Mouse (Mus musculus) ES-CJ7 (cell line): ENCODE measurements around the gene Thbs1.

ENCODE experiments used
- DNase-seq: peaks from one replicate; pipeline ENCODE4 v3.0.0; 2011; ENCODE audit warnings: low read depth, low spot score

Thbs1 gene

DNA sequence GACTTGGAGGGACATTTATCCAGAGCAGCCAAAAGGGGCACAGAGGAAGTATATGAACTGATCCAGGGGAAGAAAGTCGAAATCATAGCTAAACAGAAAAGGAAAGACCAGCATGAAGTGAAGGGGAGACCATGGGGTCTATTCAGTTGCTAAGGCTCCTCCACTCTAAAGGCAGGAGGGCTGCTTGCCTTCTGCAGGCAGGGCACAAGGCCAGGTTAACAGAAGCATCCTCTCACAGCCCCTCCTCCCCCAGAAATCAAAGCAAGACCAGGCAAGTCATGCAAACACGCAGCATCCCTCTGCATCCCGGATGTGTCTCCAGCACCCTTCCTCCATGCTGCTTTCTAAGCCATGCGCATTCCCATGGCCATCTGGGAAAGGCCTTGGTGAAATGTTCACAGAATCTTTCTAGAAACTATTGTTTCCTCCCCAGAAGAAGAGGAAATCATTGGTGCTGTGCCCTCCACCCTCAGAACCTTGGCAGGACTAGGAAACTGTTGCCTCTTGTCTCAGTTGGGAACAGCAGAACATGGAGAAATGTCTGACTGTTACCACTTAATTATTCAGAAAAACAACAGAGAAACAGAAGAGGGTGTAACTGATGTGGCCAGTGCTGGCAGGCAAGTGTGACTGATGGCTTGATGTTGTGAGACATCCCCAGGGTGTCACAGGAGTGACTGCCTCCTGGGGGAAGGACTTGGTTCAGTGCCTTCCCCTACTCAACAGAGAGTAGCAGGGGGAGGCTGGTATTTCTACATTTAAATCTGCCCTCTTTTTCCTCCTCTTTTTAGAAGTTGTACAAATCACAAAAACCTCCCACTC is 36.9 kb downstream of the Thbs1 start:
- DNase-seq = no peak

DNA sequence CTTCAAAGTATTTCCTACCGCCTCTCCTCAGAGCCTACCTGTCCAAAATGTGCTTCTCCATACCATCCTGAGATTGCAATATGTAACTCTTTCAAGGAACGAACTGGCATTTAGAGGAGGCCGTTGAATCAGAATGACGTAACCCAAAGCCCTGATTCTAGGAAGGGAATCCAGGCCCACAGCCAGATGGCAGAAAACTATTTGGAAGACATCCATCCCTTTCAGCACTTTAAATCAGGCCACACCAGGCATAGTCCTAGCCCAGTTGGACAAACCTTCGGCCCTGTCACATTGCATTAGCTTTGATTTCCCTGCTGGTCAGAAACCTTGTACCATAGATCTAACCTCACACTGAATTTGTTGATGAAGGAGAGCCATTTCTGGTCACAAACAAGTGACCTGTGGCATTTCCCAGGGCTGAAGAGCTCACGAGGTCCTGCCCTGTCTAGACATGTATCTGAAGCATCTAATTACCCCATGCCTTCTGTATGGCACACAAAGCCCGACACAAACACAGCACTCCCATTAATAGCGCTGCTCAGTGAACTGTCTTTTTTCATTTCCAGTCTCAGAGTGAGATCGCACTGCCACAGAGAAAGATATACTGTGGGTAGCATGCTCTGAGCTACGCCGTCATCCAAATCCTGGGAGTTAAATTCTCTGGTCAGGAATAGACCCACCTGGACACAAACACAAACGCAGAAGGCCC is 38.3 kb downstream of the Thbs1 start:
- DNase-seq = no peak

DNA sequence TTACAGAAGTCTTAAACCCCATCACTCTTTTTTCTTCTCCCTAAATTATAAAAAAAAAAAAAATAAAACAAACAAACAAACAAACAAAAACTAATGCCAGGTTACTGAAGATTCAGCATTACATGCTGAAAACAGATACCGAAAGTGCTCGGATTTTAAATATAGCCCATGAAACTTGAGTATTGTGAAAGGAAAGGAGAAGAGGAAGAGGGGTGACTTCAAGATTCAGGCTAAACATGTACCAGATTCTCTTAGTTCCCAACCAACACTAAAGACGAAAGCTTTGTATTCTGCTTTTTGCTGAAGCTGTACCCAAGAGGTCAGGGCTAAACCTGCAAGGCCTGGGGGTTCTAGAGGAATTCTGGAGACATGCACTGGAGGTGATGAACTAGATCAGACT is 46.4 kb downstream of the Thbs1 start:
- no peak for DNase-seq

DNA sequence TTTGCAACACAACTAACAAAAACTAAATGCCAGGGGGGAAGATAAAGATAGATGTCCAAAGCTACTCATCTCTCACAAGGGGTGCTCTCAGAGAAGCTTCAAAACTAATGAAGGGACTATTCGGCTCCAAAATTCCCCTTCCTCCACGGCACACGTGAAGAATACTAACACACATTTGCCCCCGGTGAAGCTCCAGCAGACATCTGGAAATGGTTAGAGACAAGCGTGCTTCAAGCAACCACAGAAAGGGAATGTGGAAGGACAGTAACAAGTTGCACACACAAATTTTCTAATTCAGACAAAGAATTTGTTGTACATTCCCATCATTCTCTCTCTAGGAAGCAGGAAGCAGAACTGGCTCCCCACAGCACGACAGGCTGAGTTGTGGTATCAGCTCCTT is 47.5 kb downstream of the Thbs1 start:
- DNase-seq = no peak

DNA sequence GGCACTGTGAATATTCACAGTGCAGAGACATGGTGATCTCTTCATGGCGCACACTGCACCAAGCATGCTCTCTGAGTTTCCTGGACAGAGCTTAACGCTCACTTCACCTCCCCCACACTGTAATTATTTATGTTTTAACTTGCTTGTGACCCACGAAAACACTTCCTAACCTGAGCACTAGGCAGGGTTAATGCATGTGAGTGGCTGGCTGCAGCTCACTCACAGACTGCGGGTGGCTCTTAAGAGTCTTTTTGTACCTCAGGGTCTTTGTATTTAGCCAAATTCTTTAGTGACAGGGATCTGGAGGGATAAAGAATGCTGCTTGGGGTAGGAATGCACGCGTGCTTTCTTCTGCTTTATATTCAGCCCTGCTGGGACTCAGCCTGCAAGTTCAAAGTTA is 48.9 kb downstream of the Thbs1 start:
- DNase-seq = no peak

DNA sequence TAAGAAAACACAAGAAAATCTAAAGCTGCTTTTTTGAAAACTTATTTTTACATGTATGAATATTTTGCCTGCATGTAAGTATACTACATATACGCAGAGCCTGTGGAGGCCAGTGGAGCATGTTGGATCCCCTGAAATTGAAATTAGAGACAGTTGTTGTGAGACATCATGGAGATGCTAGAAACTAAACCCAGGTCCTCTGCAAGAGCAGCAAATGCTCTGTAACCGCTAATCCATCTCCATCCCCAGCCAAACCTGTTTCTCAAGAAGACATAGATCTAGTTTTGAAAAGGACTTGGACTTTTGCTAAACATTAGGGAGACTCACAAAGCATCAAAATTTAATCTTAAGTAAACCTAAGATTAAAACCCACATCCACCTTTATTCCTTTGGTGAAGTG is 49.3 kb downstream of the Thbs1 start:
- no peak for DNase-seq

DNA sequence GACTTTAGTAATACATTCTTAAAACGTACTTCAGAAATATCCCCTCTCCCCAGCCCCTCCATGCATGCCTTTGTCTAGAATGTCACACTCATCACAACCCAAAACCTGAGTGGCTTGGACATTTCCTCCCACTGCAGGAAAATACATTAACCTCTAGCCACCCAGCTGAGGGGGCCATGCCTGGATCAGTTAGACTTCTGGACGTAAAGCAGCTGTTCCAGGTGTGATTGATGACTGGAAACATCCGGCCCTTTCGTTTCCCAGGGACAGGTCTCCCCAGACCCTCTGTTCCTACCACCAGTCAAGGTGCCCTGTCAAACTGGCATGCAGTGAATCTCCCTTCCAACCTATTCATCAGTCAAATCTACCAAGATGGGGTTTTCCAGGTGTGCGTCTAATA is 50.8 kb downstream of the Thbs1 start:
- no peak for DNase-seq

DNA sequence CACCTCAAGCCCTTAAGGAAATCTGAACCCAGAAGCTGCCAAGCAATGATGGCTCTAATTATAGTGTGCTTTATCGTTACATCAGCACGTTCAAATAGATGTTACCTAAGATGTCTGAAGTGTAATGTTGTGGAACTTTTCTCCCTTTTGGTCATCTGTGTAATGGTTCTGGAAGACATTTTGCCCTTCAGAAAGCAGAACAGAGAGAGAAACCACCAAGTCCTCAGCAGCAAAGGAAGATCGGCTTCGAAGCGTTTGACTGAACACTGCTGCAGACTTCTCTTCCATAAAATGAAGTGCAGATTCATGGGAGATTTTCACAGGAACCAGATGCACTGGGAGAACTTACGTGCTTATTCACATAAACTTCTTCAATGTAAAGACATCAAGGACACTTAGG is 52.5 kb downstream of the Thbs1 start:
- no peak for DNase-seq

DNA sequence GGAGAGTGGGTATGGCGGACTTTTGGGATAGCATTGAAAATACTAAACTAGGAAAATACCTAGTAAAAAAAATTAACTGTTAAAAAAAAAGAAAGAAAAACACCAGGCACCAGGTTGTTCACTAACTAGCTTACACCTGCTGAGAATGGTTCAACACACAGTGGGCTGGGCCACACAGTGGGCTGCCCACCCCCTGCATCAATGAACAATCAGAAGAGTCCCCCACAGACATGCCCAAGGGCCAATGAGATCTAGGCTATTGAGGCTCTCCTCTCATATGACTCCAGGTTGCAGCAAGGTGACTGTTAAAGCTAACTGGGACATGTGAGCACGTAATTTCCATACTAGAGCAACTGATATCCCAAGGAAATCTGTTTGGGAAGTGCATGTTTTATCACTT is 54.0 kb downstream of the Thbs1 start:
- DNase-seq = no peak

DNA sequence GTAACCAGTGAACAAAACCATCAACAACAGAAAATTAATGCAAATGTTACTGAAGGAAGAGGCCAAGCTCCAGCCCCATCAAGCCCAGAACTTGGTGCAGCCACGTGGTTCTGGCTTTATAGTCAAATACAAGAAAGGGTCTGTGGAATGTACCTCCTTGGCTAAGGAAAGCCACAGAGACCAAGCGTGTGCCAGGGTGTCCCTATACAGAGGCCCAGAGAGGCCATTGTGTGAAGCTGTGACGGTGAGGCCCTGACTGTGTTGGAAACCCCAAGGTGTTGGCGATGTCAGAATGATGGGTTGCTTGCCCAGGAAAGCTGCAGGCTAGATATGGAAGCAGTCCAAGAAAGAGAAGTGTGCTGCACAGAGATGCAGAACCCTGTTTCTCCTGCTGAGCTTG is 56.1 kb downstream of the Thbs1 start:
- no peak for DNase-seq

DNA sequence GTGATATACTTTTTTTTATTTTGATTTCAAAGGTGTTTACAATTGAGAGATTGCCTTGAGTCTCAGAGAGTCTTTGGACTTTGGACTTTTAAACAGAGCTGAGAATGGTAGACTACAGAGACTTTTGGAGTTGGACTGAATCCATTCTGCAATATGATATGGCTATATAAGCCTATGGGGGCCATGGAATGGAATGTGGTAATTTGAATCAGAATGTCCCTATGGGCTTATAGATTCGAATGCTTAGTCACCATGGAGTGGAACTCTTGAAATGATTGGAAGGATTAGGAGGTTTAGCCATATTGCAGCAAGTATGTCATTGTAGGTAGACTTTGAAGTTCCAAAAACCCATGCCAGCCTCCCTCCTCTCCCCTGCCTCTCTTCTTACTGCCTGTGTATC is 56.5 kb downstream of the Thbs1 start:
- no peak for DNase-seq

DNA sequence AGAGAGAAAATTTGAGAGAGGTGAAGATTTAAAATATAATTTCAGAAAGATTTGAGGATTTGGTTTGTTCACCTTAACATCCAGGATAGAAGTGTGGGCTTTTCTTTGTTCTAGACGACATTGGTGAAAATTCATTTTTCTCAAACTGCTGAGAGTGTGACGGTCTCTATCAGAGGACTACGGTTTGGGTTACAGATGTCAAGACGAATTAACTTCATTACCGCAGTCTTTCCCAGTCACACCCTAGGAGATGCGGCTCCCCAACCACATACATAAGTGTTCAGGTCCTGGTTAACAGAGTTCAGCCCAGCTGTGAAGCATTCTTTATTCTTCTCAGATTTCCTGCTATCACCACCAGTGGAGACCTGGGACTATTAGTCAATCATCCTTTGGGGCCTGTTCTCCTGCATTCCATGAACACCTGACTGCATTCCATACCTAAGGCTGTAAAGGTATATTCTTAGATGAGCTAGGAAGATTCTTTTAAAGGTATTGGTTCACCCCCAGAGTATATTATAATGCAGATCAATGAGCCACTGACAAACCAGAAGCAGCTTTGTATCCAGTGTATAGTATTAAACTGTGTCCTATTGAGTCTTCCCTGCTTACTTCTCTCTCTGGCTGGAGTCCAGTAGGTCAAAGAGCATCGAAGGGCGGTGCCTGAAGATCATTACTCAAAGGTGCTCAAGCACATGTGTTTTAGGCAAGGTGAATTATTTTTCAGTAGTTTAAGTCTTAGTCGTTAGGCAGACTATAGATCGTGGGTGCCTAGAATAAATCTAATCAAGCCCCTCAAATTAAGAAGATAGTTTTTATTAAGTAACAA is 63.1 kb downstream of the Thbs1 start:
- DNase-seq = no peak
